Mouse (Mus musculus) midbrain, embryonic 11.5 days (tissue): ENCODE results near the gene Med11. TPM values are rescaled to one million over a fixed set of nuclear protein-coding genes. Genes with fewer than 3 reads are reported as not detected.

ENCODE experiments used
- ATAC-seq: fragments of 200-750 bp; cut with Nextera tagmentation; 2 replicates; pipeline ENCODE4 v1.8.0; 2017; ENCODE audit warnings: moderate TSS enrichment, moderate library complexity; ENCODE audit not compliant: low FRiP score
- DNase-seq: peaks from one replicate; pipeline ENCODE4 v3.0.0; 2015; ENCODE audit warnings: low spot score; ENCODE audit errors: missing footprints
- H3K27ac ChIP-seq: fragments of 300-500 bp; sonication (generic); 2 replicates; pipeline ENCODE4 v1.5.1; 2014; ENCODE audit warnings: low read depth, low read length
- H3K27me3 ChIP-seq: fragments of 300-500 bp; sonication (generic); 2 replicates; pipeline ENCODE4 v1.6.1; 2014; ENCODE audit warnings: mild to moderate bottlenecking, low read length, moderate library complexity, mixed read lengths; ENCODE audit not compliant: control insufficient read depth, insufficient read depth
- H3K36me3 ChIP-seq: fragments of 300-500 bp; sonication (generic); 2 replicates; pipeline ENCODE4 v1.6.1; 2014; ENCODE audit warnings: mild to moderate bottlenecking, low read length, moderate library complexity, mixed read lengths; ENCODE audit not compliant: control insufficient read depth, insufficient read depth
- H3K4me1 ChIP-seq: fragments of 300-500 bp; sonication (generic); 2 replicates; pipeline ENCODE4 v1.6.1; 2014; ENCODE audit warnings: low read length; ENCODE audit not compliant: control insufficient read depth, insufficient read depth
- H3K4me2 ChIP-seq: fragments of 300-500 bp; sonication (generic); 2 replicates; pipeline ENCODE4 v1.6.1; 2014; ENCODE audit warnings: mild to moderate bottlenecking, moderate library complexity
- H3K4me3 ChIP-seq: fragments of 300-500 bp; sonication (generic); 2 replicates; pipeline ENCODE4 v1.5.1; 2014; ENCODE audit warnings: low read depth, low read length
- H3K9ac ChIP-seq: fragments of 300-500 bp; sonication (generic); 2 replicates; pipeline ENCODE4 v1.6.1; 2014; ENCODE audit warnings: low read length
- H3K9me3 ChIP-seq: fragments of 300-500 bp; sonication (generic); 2 replicates; pipeline ENCODE4 v1.6.1; 2016; ENCODE audit warnings: low read length; ENCODE audit not compliant: control insufficient read depth
- WGBS: fragments of 180-500 bp; shearing (Covaris S2); extraction: QIAGEN DNeasy Blood & Tissue Kit; methylation state at CpG from one replicate; pipeline ENCODE4 v1.1.7; 2014; 5-methylcytosine and 5-hydroxymethylcytosine counted together
- polyA plus RNA-seq: library from polyadenylated mRNA; unstranded; fragments of >200 nt; fragmentation: Nextera tagmentation; extraction: Ambion mirVana; gene quantifications from 2 replicates; pipeline ENCODE4 v1.2.1, GENCODE M21; 2014

Gene Med11
- polyA plus RNA-seq, 1 experiment from 2014 or later: 42.1 TPM

- Histone ChIP-seq H3K27ac (no peak overlapping the region), H3K4me3 (no peak overlapping the region), H3K27me3 (no peaks in the 10 kb centered on the region), H3K36me3 (peaks cover 15% of the 10 kb centered on the region), H3K9ac (no peak overlapping the region), H3K4me1 (no peaks in the 10 kb centered on the region), H3K9me3 (no peaks in the 10 kb centered on the region), H3K4me2 (no peak overlapping the region)
- DNase-seq: no peak
- WGBS: 88% methylated on average over 4 of the region's 4 CpGs
- ATAC-seq: no peak
Measured at GRCm38 (mm10) chr11:70440637-70441036, 11.1 kb upstream of the Med11 start.

GRCm38 (mm10) chr11:70441882-70442281 lies 9.8 kb upstream of the Med11 start:
- no peak overlapping the region for H3K27ac ChIP-seq
- H3K9ac ChIP-seq: no peak overlapping the region
- no peaks in the 10 kb centered on the region for H3K9me3 ChIP-seq
- H3K4me3 ChIP-seq: no peak overlapping the region
- no peak for DNase-seq
- H3K36me3 ChIP-seq: peaks cover 13% of the 10 kb centered on the region
- H3K27me3 ChIP-seq: no peaks in the 10 kb centered on the region
- H3K4me1 ChIP-seq: no peaks in the 10 kb centered on the region
- no peak overlapping the region for H3K4me2 ChIP-seq
- no peak for ATAC-seq
- WGBS: 94% methylated on average over 7 of the region's 7 CpGs

- Histone ChIP-seq H3K4me3 (no peak overlapping the region), H3K27me3 (no peaks in the 10 kb centered on the region), H3K9ac (no peak overlapping the region), H3K9me3 (no peaks in the 10 kb centered on the region), H3K4me2 (no peak overlapping the region), H3K36me3 (peaks cover 5% of the 10 kb centered on the region; the same call in 1 of the 2 replicates), H3K4me1 (no peaks in the 10 kb centered on the region), H3K27ac (no peak overlapping the region)
- no peak for DNase-seq
- 89% methylated on average over 3 of the region's 3 CpGs for WGBS
- ATAC-seq: no peak
Measured at GRCm38 (mm10) chr11:70443964-70444363, 7.8 kb upstream of the Med11 start.

- no peak for DNase-seq
- Histone ChIP-seq H3K4me2 (no peak overlapping the region), H3K9me3 (no peaks in the 10 kb centered on the region), H3K36me3 (no peaks in the 10 kb centered on the region; the same call in 1 of the 2 replicates), H3K4me3 (no peak overlapping the region), H3K27me3 (no peaks in the 10 kb centered on the region), H3K27ac (no peak overlapping the region), H3K4me1 (no peaks in the 10 kb centered on the region), H3K9ac (no peak overlapping the region)
- ATAC-seq: no peak
- WGBS: 77% methylated on average over 6 of the region's 6 CpGs
Measured at GRCm38 (mm10) chr11:70444667-70445066, 7.1 kb upstream of the Med11 start.

GRCm38 (mm10) chr11:70446756-70447155 lies 5.0 kb upstream of the Med11 start:
- 45% methylated on average over 3 of the region's 3 CpGs for WGBS
- H3K27ac ChIP-seq: no peak overlapping the region

GRCm38 (mm10) chr11:70447373-70447772 lies 4.3 kb upstream of the Med11 start:
- DNase-seq (no peak), ATAC-seq (no peak)
- H3K27ac ChIP-seq: no peak overlapping the region
- no peak overlapping the region for H3K4me3 ChIP-seq
- no peak overlapping the region for H3K4me2 ChIP-seq
- H3K27me3 ChIP-seq: no peaks in the 10 kb centered on the region
- no peaks in the 10 kb centered on the region for H3K9me3 ChIP-seq
- no peaks in the 10 kb centered on the region for H3K36me3 ChIP-seq
- H3K9ac ChIP-seq: no peak overlapping the region
- WGBS: 68% methylated on average over 1 of the region's 1 CpGs
- no peaks in the 10 kb centered on the region for H3K4me1 ChIP-seq

More at GRCm38 (mm10) chr11:70446756-70447155, 5.0 kb upstream of the Med11 start:
- Histone ChIP-seq H3K9ac (no peak overlapping the region), H3K4me2 (no peak overlapping the region), H3K4me3 (no peak overlapping the region), H3K36me3 (no peaks in the 10 kb centered on the region), H3K9me3 (no peaks in the 10 kb centered on the region), H3K4me1 (no peaks in the 10 kb centered on the region), H3K27me3 (no peaks in the 10 kb centered on the region)
- no peak for ATAC-seq
- DNase-seq: peak; percentile 73

GRCm38 (mm10) chr11:70450926-70451325 lies 793 bp upstream of the Med11 start:
- H3K27me3 ChIP-seq: no peaks in the 10 kb centered on the region
- H3K4me3 ChIP-seq: no peak overlapping the region
- DNase-seq: no peak
- H3K9ac ChIP-seq: no peak overlapping the region
- WGBS: 89% methylated on average over 2 of the region's 2 CpGs
- no peaks in the 10 kb centered on the region for H3K9me3 ChIP-seq
- H3K4me2 ChIP-seq: no peak overlapping the region
- H3K27ac ChIP-seq: no peak overlapping the region
- H3K4me1 ChIP-seq: peaks cover 7% of the 10 kb centered on the region; the same call in 1 of the 2 replicates
- H3K36me3 ChIP-seq: no peaks in the 10 kb centered on the region
- ATAC-seq: no peak

GRCm38 (mm10) chr11:70453261-70454044 lies 1.7 kb downstream of the Med11 start:
- peaks cover under 1% of the 10 kb centered on the region; the same call in 1 of the 2 replicates for H3K27me3 ChIP-seq
- H3K9me3 ChIP-seq: no peaks in the 10 kb centered on the region
- no peak overlapping the region for H3K27ac ChIP-seq
- no peak for ATAC-seq
- H3K4me3 ChIP-seq: no peak overlapping the region
- peaks cover 7% of the 10 kb centered on the region; the same call in 1 of the 2 replicates for H3K4me1 ChIP-seq
- 87% methylated on average over 9 of the region's 9 CpGs for WGBS
- no peak overlapping the region for H3K9ac ChIP-seq
- H3K36me3 ChIP-seq: no peaks in the 10 kb centered on the region
- H3K4me2 ChIP-seq: no peak overlapping the region
- DNase-seq: peak; percentile 67

GRCm38 (mm10) chr11:70458688-70459600 lies 7.2 kb downstream of the Med11 start, which contains the start of gene Zmynd15:
Gene Zmynd15, plus strand, starts transcription at chr11:70459433.
- WGBS: 19% methylated on average over 32 of the region's 32 CpGs
- H3K27ac ChIP-seq: no peak within 1 kb of the TSS
- peak within 1 kb of the TSS; percentile 39 for H3K4me3 ChIP-seq
- peaks cover 24% of the 10 kb centered on the region for H3K27me3 ChIP-seq
- ATAC-seq: no peak
- peak within 1 kb of the TSS; percentile 81 for H3K4me2 ChIP-seq
- H3K9ac ChIP-seq: peak within 1 kb of the TSS; percentile 62
- H3K36me3 ChIP-seq: no peaks in the 10 kb centered on the region
- peaks cover 7% of the 10 kb centered on the region for H3K4me1 ChIP-seq
- H3K9me3 ChIP-seq: no peaks in the 10 kb centered on the region
- no peak for DNase-seq
